Mouse (Mus musculus) brain, adult 2 months (tissue): ENCODE data around the gene Fbxl19.
A peak's percentile ranks its signal among the peaks of the same experiment; 100 is the strongest.

Experiments used
- DNase-seq: peaks from one replicate; pipeline ENCODE4 v3.0.0; 2011; ENCODE audit warnings: low read depth, low spot score

The Fbxl19 gene

GRCm38 (mm10) chr7:127800435-127801009 is 56.2 kb downstream of the Fbxl19 start, which contains the start of gene Hsd3b7:
Gene Hsd3b7, plus strand, starts transcription at chr7:127800604.
- peak; percentile 94 for DNase-seq

- DNase-seq = peak; percentile 54
Observed at GRCm38 (mm10) chr7:127801010-127801621, 56.8 kb downstream of the Fbxl19 start.

- DNase-seq = peak; percentile 96
Observed at GRCm38 (mm10) chr7:127802313-127802712, 58.0 kb downstream of the Fbxl19 start.

- no peak for DNase-seq
Observed at GRCm38 (mm10) chr7:127808821-127809220, 64.5 kb downstream of the Fbxl19 start.

- DNase-seq = no peak
Observed at GRCm38 (mm10) chr7:127809846-127810245, 65.5 kb downstream of the Fbxl19 start.

GRCm38 (mm10) chr7:127810650-127811049 is 66.3 kb downstream of the Fbxl19 start:
- DNase-seq = no peak

- no peak for DNase-seq
Observed at GRCm38 (mm10) chr7:127811240-127811639, 66.9 kb downstream of the Fbxl19 start.

- no peak for DNase-seq
Observed at GRCm38 (mm10) chr7:127812292-127812691, 67.9 kb downstream of the Fbxl19 start.

GRCm38 (mm10) chr7:127813821-127814220 is 69.5 kb downstream of the Fbxl19 start:
- no peak for DNase-seq

- DNase-seq = peak; percentile 99
Observed at GRCm38 (mm10) chr7:127814241-127814921, 70.0 kb downstream of the Fbxl19 start.

GRCm38 (mm10) chr7:127815116-127815665 is 70.8 kb downstream of the Fbxl19 start:
- DNase-seq = no peak

GRCm38 (mm10) chr7:127815954-127816821 is 71.8 kb downstream of the Fbxl19 start:
- peak; percentile 95 for DNase-seq

GRCm38 (mm10) chr7:127817053-127817452 is 72.7 kb downstream of the Fbxl19 start:
- peak; percentile 25 for DNase-seq

GRCm38 (mm10) chr7:127817776-127818175 is 73.4 kb downstream of the Fbxl19 start:
- DNase-seq = no peak
